Mouse (Mus musculus): Measurements from ENCODE around the gene Idh2. TPM values are rescaled to one million over a fixed set of nuclear protein-coding genes. Genes with fewer than 3 reads are reported as not detected.
"Not testable (repeated sequence)": the region's sequence is repeated elsewhere in the genome, so short reads cannot be mapped to it uniquely, and the experiment has no call there.

Gene Idh2
- total and polyA plus RNA-seq, 3 experiments, result 121 to 268 (median 181) TPM

DNA sequence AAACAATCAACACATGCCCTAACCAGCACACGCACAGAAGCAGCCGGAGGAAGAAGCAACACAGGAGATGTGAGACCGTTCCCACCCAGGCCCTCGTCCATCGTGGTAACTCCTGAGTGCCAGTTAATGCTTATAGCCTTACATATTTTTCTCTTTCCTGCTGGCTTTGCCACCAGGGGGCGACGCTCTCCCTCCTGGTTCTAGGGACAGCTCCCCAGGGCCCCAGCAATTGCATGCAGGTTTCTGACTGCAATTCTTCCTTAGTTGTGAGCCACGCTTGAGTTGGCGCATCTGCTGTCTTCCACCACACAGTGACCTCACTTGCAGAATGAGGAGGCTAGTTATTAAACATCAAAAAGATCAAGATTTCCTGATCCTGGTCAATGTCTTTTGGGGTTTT, 17.3 kb upstream of the Idh2 start (continued):
- no peak for TF ChIP-seq E2F4 (IDR thresholded peaks at IDR 0.05; ENCODE audit: borderline replicate concordance, low read depth, low read length)

DNA sequence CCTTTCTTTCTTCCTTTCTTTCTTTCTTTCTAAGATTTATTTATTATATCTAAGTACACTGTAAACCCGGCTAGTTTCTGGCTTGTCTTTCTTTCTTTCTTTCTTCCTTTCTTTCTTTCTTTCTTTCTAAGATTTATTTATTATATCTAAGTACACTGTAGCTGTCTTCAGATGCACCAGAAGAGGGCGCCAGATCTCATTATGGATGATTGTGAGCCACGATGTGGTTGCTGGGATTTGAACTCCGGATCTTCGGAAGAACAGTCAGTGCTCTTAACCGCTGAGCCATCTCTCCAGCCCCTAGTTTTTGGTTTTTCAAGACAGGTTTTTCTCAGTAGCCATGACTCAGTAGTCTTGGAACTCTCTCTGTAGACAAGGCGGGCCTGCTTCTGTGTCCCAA, 16.1 kb upstream of the Idh2 start:
- not testable (repeated sequence) for H3K36me3 ChIP-seq (ENCODE audit: control insufficient read depth in 1 of 2, insufficient read depth in 2 of 2, low read length in 2 of 2); H3K9me3 ChIP-seq (replicated peaks; ENCODE audit: insufficient read depth, low read length); DNase-seq (ENCODE audit: low read depth, low spot score); H3K79me2 ChIP-seq (ENCODE audit: control insufficient read depth, insufficient read depth, low read length, poor library complexity); H3K27ac ChIP-seq (ENCODE audit: control insufficient read depth, low read depth, low read length); H3K4me3 ChIP-seq (ENCODE audit: control insufficient read depth in 1 of 2, insufficient read depth in 1 of 2, low read depth in 2 of 2, low read length in 2 of 2); H3K4me1 ChIP-seq (ENCODE audit: control insufficient read depth in 1 of 2, insufficient read depth in 2 of 2, low read length in 2 of 2); H3K9ac ChIP-seq (ENCODE audit: control insufficient read depth, low read depth, low read length, poor library complexity, severe bottlenecking); H3K27me3 ChIP-seq (ENCODE audit: control insufficient read depth in 1 of 2, insufficient read depth in 2 of 2, low read length in 2 of 2)
- TF ChIP-seq CTCF (IDR thresholded peaks at IDR 0.05 in 2 of 3, conservative IDR thresholded peaks at IDR 0.05 in 1 of 3; ENCODE audit: control insufficient read depth in 1 of 3, insufficient read depth in 1 of 3, low read depth in 2 of 3, low read length in 3 of 3, poor library complexity in 1 of 3, severe bottlenecking in 1 of 3), result peak; percentile 24 to 44 (median 27)
- TF ChIP-seq SMC3 (IDR thresholded peaks at IDR 0.05; ENCODE audit: low read depth, low read length), result peak; percentile 37; the same call in 1 of the 2 replicates
- peak; percentile 23 for TF ChIP-seq RAD21 (IDR thresholded peaks at IDR 0.05; ENCODE audit: low read depth, low read length)

DNA sequence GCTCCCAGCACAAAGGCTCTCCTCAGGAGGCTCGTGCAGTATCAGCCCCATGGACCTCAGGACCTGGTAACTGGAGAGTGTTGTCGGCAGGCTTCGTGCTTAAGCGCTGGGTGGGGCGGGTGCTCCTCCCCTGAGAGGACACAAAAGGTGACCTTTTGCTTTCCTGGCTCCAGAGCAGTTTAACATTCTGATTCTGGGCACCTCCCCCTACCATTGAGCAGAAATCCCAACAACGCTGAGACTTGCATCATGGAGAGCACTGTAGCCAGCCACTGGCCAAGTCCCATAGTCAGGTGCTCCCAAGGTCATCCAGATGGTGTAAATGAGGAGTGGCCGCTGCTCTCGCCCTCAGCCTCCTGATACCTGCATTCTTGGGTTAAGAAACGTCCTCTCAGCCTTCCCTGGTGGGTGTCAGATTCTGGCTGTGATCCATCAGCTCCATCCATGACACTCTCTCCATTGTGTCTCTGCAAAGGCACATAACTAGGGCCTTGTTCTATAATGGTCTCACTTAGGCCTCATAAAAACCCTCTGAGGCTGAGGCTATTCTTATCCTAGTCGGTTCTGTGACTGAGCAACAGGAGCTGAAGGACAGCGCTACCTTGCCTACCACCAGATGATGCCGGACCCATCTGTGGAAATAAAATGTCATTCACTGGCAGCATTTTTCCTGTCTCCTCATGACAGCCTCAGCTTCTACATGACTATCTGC, 15.3 kb upstream of the Idh2 start:
- Histone ChIP-seq H3K79me2 (ENCODE audit: control insufficient read depth, insufficient read depth, low read length, poor library complexity) (no peaks in the 10 kb centered on the region), H3K9ac (ENCODE audit: control insufficient read depth, low read depth, low read length, poor library complexity, severe bottlenecking) (no peak overlapping the region), H3K9me3 (replicated peaks; ENCODE audit: insufficient read depth, low read length) (no peaks in the 10 kb centered on the region), H3K4me1 (ENCODE audit: control insufficient read depth in 1 of 2, insufficient read depth in 2 of 2, low read length in 2 of 2) (peaks cover 0 to 8% of the 10 kb centered on the region in 2 experiments; a peak in 1 of 4 replicates), H3K27ac (ENCODE audit: control insufficient read depth, low read depth, low read length) (no peak overlapping the region), H3K36me3 (ENCODE audit: control insufficient read depth in 1 of 2, insufficient read depth in 2 of 2, low read length in 2 of 2) (no peaks in the 10 kb centered on the region), H3K4me3 (ENCODE audit: control insufficient read depth in 1 of 2, insufficient read depth in 1 of 2, low read depth in 2 of 2, low read length in 2 of 2) (no peak overlapping the region), H3K27me3 (ENCODE audit: control insufficient read depth in 1 of 2, insufficient read depth in 2 of 2, low read length in 2 of 2) (no peaks in the 10 kb centered on the region)
- DNase-seq (ENCODE audit: low read depth, low spot score), result no peak
- TF ChIP-seq CHD2 (IDR thresholded peaks at IDR 0.05; ENCODE audit: low read length) (no peak), JUND (IDR thresholded peaks at IDR 0.05; ENCODE audit: low read depth, low read length) (no peak), TAL1 (IDR thresholded peaks at IDR 0.05; ENCODE audit: low read length) (no peak), RAD21 (IDR thresholded peaks at IDR 0.05; ENCODE audit: low read depth, low read length) (no peak), TBP (IDR thresholded peaks at IDR 0.05; ENCODE audit: low read depth, low read length) (no peak), CTCF (IDR thresholded peaks at IDR 0.05 in 2 of 3, conservative IDR thresholded peaks at IDR 0.05 in 1 of 3; ENCODE audit: control insufficient read depth in 1 of 3, insufficient read depth in 1 of 3, low read depth in 2 of 3, low read length in 3 of 3, poor library complexity in 1 of 3, severe bottlenecking in 1 of 3) (no peak), HCFC1 (IDR thresholded peaks at IDR 0.05; ENCODE audit: low read depth, low read length) (no peak), GATA1 (IDR thresholded peaks at IDR 0.05; ENCODE audit: low read depth, low read length) (no peak), KAT2A (conservative IDR thresholded peaks at IDR 0.05; ENCODE audit: low read depth, low read length) (no peak), EP300 (IDR thresholded peaks at IDR 0.05; ENCODE audit: low read depth in 1 of 2, low read length in 2 of 2) (no peak), SMC3 (IDR thresholded peaks at IDR 0.05; ENCODE audit: low read depth, low read length) (no peak), ELF1 (IDR thresholded peaks at IDR 0.05; ENCODE audit: low read depth, low read length) (no peak), NELFE (IDR thresholded peaks at IDR 0.05; ENCODE audit: low read depth, low read length) (no peak), SIN3A (IDR thresholded peaks at IDR 0.05; ENCODE audit: low read length) (no peak), CHD1 (IDR thresholded peaks at IDR 0.05; ENCODE audit: low read depth, low read length) (no peak), NRF1 (IDR thresholded peaks at IDR 0.05; ENCODE audit: insufficient read depth, low read depth, low read length, poor library complexity, severe bottlenecking) (no peak), USF2 (IDR thresholded peaks at IDR 0.05; ENCODE audit: borderline replicate concordance in 1 of 2, insufficient read depth in 1 of 2, low read depth in 1 of 2, low read length in 2 of 2) (no peak), MYC (IDR thresholded peaks at IDR 0.05; ENCODE audit: low read depth, low read length) (no peak), USF1 (IDR thresholded peaks at IDR 0.05; ENCODE audit: low read depth, low read length) (no peak), POLR2AphosphoS5 (IDR thresholded peaks at IDR 0.05; ENCODE audit: borderline replicate concordance, low read depth, low read length) (no peak)
